Mouse (Mus musculus): ENCODE results near the gene Tfam. TPM values are rescaled to one million over a fixed set of nuclear protein-coding genes. Genes with fewer than 3 reads are reported as not detected.

The Tfam gene
- polyA plus RNA-seq, 1 experiment = 6.4 TPM

DNA sequence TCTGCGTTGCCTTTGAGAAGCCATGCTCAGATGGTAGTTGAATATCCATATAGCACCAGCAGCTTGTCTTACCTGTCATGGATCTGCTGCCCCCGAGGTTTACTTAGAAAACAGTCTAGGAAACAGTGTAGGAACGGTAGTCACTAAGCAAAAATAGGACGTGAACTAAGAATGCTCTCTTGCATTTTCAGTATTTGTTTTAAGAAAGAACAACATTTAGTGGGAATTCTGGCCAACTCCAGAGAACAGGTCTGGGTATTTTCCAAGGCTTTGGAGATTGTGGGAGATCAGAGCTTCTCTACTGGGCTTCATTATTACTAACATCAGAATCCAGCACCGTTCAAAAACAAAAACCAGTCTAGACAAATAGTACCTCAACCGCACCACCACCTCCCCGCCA lies 60.9 kb downstream of the Tfam start:
- Histone ChIP-seq H3K4me3 (ENCODE audit: extremely low read depth, insufficient read depth, insufficient read length) (no peak overlapping the region), H3K4me1 (ENCODE audit: control insufficient read depth, insufficient read depth, insufficient read length) (no peaks in the 10 kb centered on the region), H3K27me3 (ENCODE audit: control insufficient read depth, insufficient read depth, low read length) (no peaks in the 10 kb centered on the region), H3K27ac (ENCODE audit: insufficient read depth, low read length) (no peak overlapping the region), H3K36me3 (ENCODE audit: control insufficient read depth, insufficient read depth, low read length) (no peaks in the 10 kb centered on the region)
- WGBS = 79% methylated on average over 7 of the region's 7 CpGs
- DNase-seq (ENCODE audit: low read depth in 1 of 2, low spot score in 2 of 2) = no peak
- TF ChIP-seq CTCF (IDR thresholded peaks at IDR 0.05; ENCODE audit: extremely low read depth, insufficient read depth, insufficient read length, insufficient replicate concordance) (no peak), POLR2A (IDR thresholded peaks at IDR 0.05; ENCODE audit: low read depth, low read length) (no peak)

DNA sequence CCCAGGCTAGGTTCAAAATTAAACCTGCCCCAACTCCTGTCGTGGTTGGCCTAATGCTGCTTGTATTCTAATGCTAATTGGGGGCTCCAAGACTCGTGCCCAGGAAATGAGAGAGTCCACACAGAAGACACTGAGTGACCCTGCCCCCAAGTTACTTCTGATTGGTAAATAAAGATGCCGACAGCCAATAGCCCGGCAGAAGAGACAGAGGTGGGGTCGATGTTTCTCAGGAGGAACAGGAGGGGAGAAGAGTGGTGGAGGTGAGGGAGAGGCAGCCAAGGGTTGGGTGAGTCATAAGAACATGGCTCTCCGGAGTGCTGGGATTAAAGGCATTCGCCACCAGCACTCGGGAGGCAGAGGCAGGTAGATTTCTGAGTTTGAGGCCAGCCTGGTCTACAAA lies 61.7 kb downstream of the Tfam start:
- Histone ChIP-seq H3K27me3 (ENCODE audit: control insufficient read depth, insufficient read depth, low read length) (no peaks in the 10 kb centered on the region), H3K36me3 (ENCODE audit: control insufficient read depth, insufficient read depth, low read length) (no peaks in the 10 kb centered on the region), H3K4me1 (ENCODE audit: control insufficient read depth, insufficient read depth, insufficient read length) (no peaks in the 10 kb centered on the region), H3K27ac (ENCODE audit: insufficient read depth, low read length) (no peak overlapping the region), H3K4me3 (ENCODE audit: extremely low read depth, insufficient read depth, insufficient read length) (no peak overlapping the region)
- DNase-seq (ENCODE audit: low read depth in 1 of 2, low spot score in 2 of 2) = no peak
- WGBS = 78% methylated on average over 8 of the region's 8 CpGs
- no peak for TF ChIP-seq POLR2A (IDR thresholded peaks at IDR 0.05; ENCODE audit: low read depth, low read length)
- no peak for TF ChIP-seq CTCF (IDR thresholded peaks at IDR 0.05; ENCODE audit: extremely low read depth, insufficient read depth, insufficient read length, insufficient replicate concordance)

Other genes starting within 250 kb of the Tfam start
- 3.5 and 4.3 TPM in 2 replicates for gene Bicc1, start 78.6 kb downstream of the Tfam start, polyA plus RNA-seq (2012; rRNA removed)
- 29.4 and 48.9 TPM in 2 replicates for gene Ube2d1, start 47.0 kb upstream of the Tfam start, polyA plus RNA-seq (2012; rRNA removed)
- 9.6 and 14.9 TPM in 2 replicates for gene Cisd1, start 106.7 kb upstream of the Tfam start, polyA plus RNA-seq (2012; rRNA removed)
- gene Ipmk, start 109.5 kb upstream of the Tfam start, polyA plus RNA-seq (2012; rRNA removed) = 4.5 and 6.0 TPM in 2 replicates

All from spleen, adult 2 months (tissue).